ENCODE assay signal across 9 mouse cellular contexts in genomic region chr3:61361338-61361737, GRCm38 (mm10). TPM values are rescaled to one million over a fixed set of nuclear protein-coding genes. Genes with fewer than 3 reads are reported as not detected.
A peak's percentile ranks its signal among the peaks of the same experiment; 100 is the strongest.
DNase-seq lines count a peak whose midpoint lies in the region; ATAC-seq lines count a peak whose summit lies in the region.
"Had no signal": no experiment of that assay in that cellular context is flagged by ENCODE, and none has a peak within 500 bp of the region (broad histone marks: within the 10 kb centered on the region; RNA-seq: fewer than 3 reads in every experiment).

Rap2b (plus strand) TSS chr3:61361638.

- no peak for DNase-seq in heart, postnatal 36 days
- no peak for DNase-seq in thymus, postnatal 0 days (ENCODE audit: low spot score)
- no peak for DNase-seq in thymus, postnatal 10 days (ENCODE audit: low spot score in 2 of 2)
- no peak for DNase-seq in left cerebral cortex, postnatal 36 days (ENCODE audit: low spot score in 2 of 2)
- no peak for DNase-seq in urinary bladder, postnatal 4 days (ENCODE audit: low spot score in 2 of 2)

- no peaks in the 10 kb centered on the region for H3K9me3 ChIP-seq in heart, embryonic 13.5 days
- H3K9me3 ChIP-seq in stomach, embryonic 16.5 days (replicated peaks; ENCODE audit: control insufficient read depth, low read length) = no peaks in the 10 kb centered on the region
- H3K9me3 ChIP-seq: liver, embryonic 15.5 days had no signal

- WGBS in heart, embryonic 13.5 days = 85% methylated on average over 1 of the region's 1 CpGs
- WGBS in stomach, embryonic 16.5 days = 76% methylated on average over 1 of the region's 1 CpGs

- H3K27me3 ChIP-seq in heart, embryonic 13.5 days (replicated peaks) = no peaks in the 10 kb centered on the region
- no peaks in the 10 kb centered on the region for H3K27me3 ChIP-seq in stomach, embryonic 16.5 days (ENCODE audit: control insufficient read depth, insufficient read depth, low read length)

- H3K27ac ChIP-seq in heart, embryonic 13.5 days (replicated peaks) = peak within 1 kb of the TSS; percentile 96; the same call in 1 of the 2 replicates
- H3K27ac ChIP-seq in stomach, embryonic 16.5 days (ENCODE audit: low read length) = peak within 1 kb of the TSS; percentile 99; the same call in 1 of the 2 replicates

- no peak within 1 kb of the TSS for H3K9ac ChIP-seq in heart, embryonic 13.5 days
- H3K9ac ChIP-seq in stomach, embryonic 16.5 days (ENCODE audit: low read length) = no peak within 1 kb of the TSS

- peaks cover 12% of the 10 kb centered on the region for H3K4me1 ChIP-seq in heart, embryonic 13.5 days
- peaks cover 5% of the 10 kb centered on the region for H3K4me1 ChIP-seq in stomach, embryonic 16.5 days (ENCODE audit: control insufficient read depth, insufficient read depth, low read length)

- ATAC-seq in heart, embryonic 13.5 days (ENCODE audit: extremely low read depth, insufficient number of reproducible peaks, low FRiP score, low TSS enrichment) = no peak
- ATAC-seq in stomach, embryonic 16.5 days (ENCODE audit: insufficient read depth, low FRiP score) = no peak
- no peak for ATAC-seq in megakaryocyte progenitor cell, adult 5-6 weeks (replicated peaks; ENCODE audit: poor library complexity)

- intact Hi-C loops in heart, postnatal 36 days (cut with DNase I) = loop anchor here (10.0 kb wide), 1 partner anchor 787 kb away; no protein-coding TSS in a partner anchor
- intact Hi-C loops in left cerebral cortex, postnatal 36 days (cut with DNase I) = loop anchor here (5.0 to 10.0 kb wide), 2 partner anchors 94 to 473 kb away; no protein-coding TSS in a partner anchor

- peak within 1 kb of the TSS; percentile 86 for H3K4me2 ChIP-seq in heart, embryonic 13.5 days
- H3K4me2 ChIP-seq in stomach, embryonic 16.5 days (ENCODE audit: low read depth, low read length) = 0 out of 2 replicates have a peak within 1 kb of the TSS, but pooled peaks have one; percentile 95

- H3K36me3 ChIP-seq in heart, embryonic 13.5 days = no peaks in the 10 kb centered on the region
- H3K36me3 ChIP-seq in stomach, embryonic 16.5 days (ENCODE audit: control insufficient read depth, insufficient read depth, low read length) = no peaks in the 10 kb centered on the region
- H3K36me3 ChIP-seq: liver, embryonic 15.5 days had no signal

- H3K4me3 ChIP-seq in heart, embryonic 13.5 days = peak within 1 kb of the TSS; percentile 84
- H3K4me3 ChIP-seq in stomach, embryonic 16.5 days (replicated peaks; ENCODE audit: low read length) = no peak within 1 kb of the TSS

RNA-seq across cellular contexts. Expression of gene Rap2b, which starts in this region (rescaled TPM):
- 6.0 and 6.7 TPM in 2 replicates for polyA plus RNA-seq in heart, embryonic 13.5 days (2015; fragmentation: Nextera tagmentation; extraction: Ambion mirVana)
- total RNA-seq in heart, postnatal 36 days (2021) = 1 to 10 TPM; 3.2 to 3.4 TPM
- 13.3 and 14.5 TPM in 2 replicates for polyA plus RNA-seq in thymus, postnatal 0 days (2015; fragmentation: Nextera tagmentation; extraction: Ambion mirVana)
- 10 to 100 TPM; 41.2 to 42.6 TPM for total RNA-seq in left cerebral cortex, postnatal 36 days (2021)
- polyA plus RNA-seq in stomach, embryonic 16.5 days (2015; fragmentation: Nextera tagmentation; extraction: Ambion mirVana) = 6.5 and 7.3 TPM in 2 replicates
- 5.6 and 6.1 TPM in 2 replicates for total RNA-seq in megakaryocyte progenitor cell, adult 5-6 weeks (2015)
- total RNA-seq in megakaryocyte progenitor cell, adult 5-6 weeks (2017) = 6.5 and 7.8 TPM in 2 replicates

Comparison
In these comparisons a context has a peak if more than half of its experiments do, and no peak if none do; other contexts are left out.
1. RNA of gene Rap2b (total RNA-seq): 41.2 to 42.6 TPM in left cerebral cortex, postnatal 36 days; 5.6 to 7.8 TPM in megakaryocyte progenitor cell, adult 5-6 weeks and 3.2 to 3.4 TPM in heart, postnatal 36 days; every median in the first group is over 4 times any median in the second.